Mouse (Mus musculus): Measurements from ENCODE around the gene Zfp541.

The Zfp541 gene

GRCm38 (mm10) chr7:16128344-16128743 lies 66.7 kb downstream of the Zfp541 start:
- in situ Hi-C loops (cut with MboI), result no loop called here

- in situ Hi-C loops (cut with MboI), result no loop called here
Measured at GRCm38 (mm10) chr7:16128899-16129298, 67.3 kb downstream of the Zfp541 start.

- in situ Hi-C loops (cut with MboI), result no loop called here
Measured at GRCm38 (mm10) chr7:16129421-16129845, 67.8 kb downstream of the Zfp541 start, which contains the start of gene Slc8a2. Gene Slc8a2 (plus strand): TSS chr7:16129826.

- in situ Hi-C loops (cut with MboI), result no loop called here
Measured at GRCm38 (mm10) chr7:16129846-16130691, 68.5 kb downstream of the Zfp541 start.

- in situ Hi-C loops (cut with MboI), result no loop called here
Measured at GRCm38 (mm10) chr7:16130956-16131634, 69.5 kb downstream of the Zfp541 start.

- in situ Hi-C loops (cut with MboI), result no loop called here
Measured at GRCm38 (mm10) chr7:16132161-16132581, 70.6 kb downstream of the Zfp541 start.

GRCm38 (mm10) chr7:16132926-16133325 lies 71.3 kb downstream of the Zfp541 start:
- in situ Hi-C loops (cut with MboI), result no loop called here

- in situ Hi-C loops (cut with MboI), result no loop called here
Measured at GRCm38 (mm10) chr7:16133691-16134090, 72.1 kb downstream of the Zfp541 start.

- in situ Hi-C loops (cut with MboI), result no loop called here
Measured at GRCm38 (mm10) chr7:16134951-16135392, 73.4 kb downstream of the Zfp541 start.

Measured in mature B cell (primary cell).